Mouse (Mus musculus) T-helper 1 cell (primary cell): Measurements from ENCODE around the gene Six4.
"Not testable (repeated sequence)": the region's sequence is repeated elsewhere in the genome, so short reads cannot be mapped to it uniquely, and the experiment has no call there.

Experiments used
- in situ Hi-C: fragments of 300-600 bp; cut with MboI, MseI; formaldehyde crosslinking; loops from one replicate; pipeline ENCODE4 v1.15.1; 2025; ENCODE audit warnings: high pct_unique_total_duplicates

The Six4 gene

DNA sequence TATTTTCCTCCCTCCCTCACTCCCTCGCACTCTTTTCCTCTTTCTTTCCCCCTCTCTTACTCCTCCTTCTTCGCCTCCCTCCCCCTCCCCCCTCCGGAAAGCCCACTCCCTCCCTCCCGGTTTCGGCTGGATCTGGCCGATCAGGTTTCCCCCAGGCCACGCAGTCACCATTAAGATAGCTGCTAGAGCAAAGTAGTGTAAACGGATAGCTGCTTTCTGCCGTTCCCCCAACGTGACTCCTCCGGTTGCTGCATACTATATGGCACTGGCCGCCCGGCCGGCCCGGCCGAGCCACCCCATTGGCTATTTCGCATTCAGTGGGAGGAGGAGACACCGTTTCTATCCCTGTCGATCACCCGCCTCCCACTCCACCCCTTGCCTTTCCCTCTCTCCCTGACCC is at the start of gene Six4:
TSS of gene Six4 (minus strand) at position 261 of the 400 bp plus-strand sequence.
- in situ Hi-C loops = loop anchor here (5.0 kb wide), 1 partner anchor 61 kb away; the partner anchor contains the start of gene Six1

DNA sequence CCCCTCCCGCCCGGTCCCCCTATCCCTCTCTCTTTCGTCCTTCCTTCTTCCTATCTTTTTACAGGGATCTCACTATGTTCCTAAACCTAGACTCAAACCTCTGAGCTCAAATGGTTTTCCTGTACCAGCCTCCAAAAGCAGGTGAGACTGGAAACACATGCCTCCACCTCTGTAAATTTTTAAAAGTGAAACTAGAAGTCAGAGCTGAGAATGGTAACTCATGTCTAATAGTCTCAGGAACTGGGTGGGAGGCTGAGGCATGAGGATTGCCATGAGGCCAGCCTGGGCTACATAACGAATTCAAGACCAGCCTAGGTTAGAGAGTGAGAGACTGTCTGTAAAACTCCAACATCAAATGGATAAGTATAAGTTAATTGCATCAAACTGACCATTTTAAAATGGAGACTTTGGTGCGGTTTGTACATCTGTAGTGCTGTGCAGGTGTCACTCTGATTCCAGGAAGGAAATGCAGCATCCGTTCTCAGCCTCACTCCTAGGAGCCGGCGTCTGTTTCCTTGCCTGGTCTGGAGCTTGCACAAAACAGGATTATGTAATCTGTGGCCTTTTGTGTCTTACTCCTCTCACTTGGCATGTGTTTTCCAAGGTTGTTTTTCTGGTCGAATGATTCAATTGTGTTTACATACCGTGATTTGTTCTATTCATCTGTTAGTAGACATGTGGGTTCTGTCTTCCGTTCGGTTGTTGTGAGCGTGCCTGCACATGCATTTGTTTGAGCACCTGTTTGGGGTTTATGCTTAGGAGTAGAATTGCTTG is 49.3 kb upstream of the Six4 start:
- in situ Hi-C loops = no loop called here

DNA sequence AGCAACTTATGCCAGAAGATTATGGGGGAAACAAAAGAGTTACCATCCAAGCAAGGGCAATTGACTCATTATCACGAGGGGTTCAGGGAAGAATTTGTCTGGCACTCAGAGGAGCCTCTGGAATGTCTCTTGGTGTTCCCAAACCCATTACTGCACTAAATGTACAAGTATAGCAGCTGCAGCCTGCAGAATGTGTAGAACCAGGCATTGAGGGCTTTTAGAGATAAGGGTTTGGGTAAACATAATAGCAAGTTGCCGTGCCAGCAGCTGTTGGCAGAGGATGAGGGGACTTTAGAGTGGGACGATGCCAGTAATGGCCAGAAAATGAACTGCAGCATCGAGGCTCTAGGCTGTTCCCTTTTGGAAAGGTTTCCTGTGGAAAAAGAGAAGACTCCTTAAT is 47.1 kb upstream of the Six4 start:
- in situ Hi-C loops = no loop called here

DNA sequence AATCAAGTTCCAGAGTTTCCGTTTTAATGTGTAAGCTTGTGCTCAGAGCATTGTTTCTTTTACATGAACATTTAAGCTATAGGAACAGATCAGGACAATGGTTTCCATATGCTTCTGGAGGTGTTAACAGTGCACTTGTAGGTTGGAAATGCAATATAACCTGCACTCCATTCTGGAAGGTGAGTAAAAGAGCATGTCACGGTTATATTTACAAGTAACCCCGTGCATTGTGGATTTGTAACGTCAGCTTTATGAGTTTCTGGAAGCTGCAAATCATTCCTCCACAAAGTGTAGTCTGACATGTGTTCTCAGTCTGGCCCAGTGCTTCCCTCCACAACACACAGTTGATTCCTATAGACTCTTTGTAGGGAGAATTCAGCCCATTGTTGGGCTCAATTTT is 40.9 kb upstream of the Six4 start:
- in situ Hi-C loops = no loop called here

DNA sequence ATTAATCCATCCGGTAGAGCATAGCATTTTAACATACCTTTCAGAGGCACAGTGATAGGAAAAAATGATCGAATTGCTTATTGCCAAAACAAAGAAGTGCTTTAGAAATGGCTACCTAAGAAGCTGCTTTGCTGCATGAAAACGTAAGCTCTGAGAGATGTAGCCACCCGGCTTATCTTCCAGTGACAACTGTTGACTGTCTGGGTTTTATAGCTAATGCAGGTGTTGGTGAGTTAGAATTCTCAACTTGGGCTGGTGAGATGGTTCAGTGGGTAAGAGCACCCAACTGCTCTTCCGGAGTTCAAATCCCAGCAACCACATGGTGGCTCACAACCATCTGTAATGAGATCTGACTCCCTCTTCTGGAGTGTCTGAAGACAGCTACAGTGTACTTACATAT is 37.8 kb upstream of the Six4 start:
- in situ Hi-C loops = not testable (repeated sequence)

DNA sequence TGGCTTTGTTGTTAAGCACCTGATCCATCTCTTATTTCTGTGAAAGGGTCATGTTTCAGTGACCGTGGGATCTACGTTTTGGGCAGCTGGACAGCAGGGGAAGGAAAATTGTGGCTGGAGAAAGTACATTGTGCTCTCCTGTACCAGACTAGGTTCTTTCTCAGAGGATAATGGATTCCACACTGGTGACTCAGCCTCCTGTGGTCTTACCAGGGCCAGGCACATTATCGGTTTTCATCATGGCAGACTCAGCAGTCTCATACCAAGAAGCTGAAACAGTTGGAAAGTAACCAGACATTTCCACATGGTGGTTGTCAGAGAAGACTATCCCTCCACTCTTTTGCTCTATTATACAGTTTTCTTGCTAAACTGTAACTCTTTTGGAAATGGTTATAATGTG is 34.0 kb upstream of the Six4 start:
- in situ Hi-C loops = no loop called here

DNA sequence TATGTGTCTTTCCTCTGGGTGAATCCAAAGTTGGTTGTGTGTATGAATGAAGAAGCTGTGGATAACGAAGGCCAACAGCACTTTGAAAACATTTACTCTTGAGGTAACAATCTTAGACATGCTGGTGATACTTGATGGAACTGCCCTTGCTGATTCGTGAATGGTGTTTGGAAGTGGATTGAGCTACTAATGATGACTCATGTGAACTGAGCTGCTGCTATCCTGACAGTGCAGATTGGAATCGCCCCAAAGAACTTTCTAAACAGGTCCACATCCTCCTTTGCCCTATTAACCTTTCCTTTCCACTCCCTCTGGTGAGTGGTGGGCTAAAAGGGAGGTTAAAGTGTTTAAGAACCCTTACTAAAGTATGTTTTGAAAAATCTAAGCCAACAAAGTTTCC is 27.5 kb upstream of the Six4 start:
- in situ Hi-C loops = no loop called here

DNA sequence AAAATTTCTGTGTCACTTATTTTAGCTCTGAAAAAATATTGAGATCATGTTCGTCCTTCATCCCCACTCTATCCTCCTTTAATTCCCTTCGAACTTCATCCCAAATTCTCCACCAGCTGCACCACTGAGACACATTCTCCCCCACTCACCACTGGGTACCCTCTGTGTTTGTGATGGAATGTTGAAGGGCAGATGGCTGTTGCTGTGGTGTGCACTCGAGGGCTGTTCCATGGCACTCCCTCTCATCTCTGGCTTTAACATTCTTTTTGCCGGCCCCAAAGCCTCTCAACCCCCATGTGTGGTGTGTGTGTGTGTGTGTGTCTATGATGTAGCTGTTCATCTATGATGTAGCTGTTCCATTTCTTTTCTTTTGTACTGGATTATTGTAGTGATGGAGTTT is 12.0 kb upstream of the Six4 start:
- in situ Hi-C loops = no loop called here

DNA sequence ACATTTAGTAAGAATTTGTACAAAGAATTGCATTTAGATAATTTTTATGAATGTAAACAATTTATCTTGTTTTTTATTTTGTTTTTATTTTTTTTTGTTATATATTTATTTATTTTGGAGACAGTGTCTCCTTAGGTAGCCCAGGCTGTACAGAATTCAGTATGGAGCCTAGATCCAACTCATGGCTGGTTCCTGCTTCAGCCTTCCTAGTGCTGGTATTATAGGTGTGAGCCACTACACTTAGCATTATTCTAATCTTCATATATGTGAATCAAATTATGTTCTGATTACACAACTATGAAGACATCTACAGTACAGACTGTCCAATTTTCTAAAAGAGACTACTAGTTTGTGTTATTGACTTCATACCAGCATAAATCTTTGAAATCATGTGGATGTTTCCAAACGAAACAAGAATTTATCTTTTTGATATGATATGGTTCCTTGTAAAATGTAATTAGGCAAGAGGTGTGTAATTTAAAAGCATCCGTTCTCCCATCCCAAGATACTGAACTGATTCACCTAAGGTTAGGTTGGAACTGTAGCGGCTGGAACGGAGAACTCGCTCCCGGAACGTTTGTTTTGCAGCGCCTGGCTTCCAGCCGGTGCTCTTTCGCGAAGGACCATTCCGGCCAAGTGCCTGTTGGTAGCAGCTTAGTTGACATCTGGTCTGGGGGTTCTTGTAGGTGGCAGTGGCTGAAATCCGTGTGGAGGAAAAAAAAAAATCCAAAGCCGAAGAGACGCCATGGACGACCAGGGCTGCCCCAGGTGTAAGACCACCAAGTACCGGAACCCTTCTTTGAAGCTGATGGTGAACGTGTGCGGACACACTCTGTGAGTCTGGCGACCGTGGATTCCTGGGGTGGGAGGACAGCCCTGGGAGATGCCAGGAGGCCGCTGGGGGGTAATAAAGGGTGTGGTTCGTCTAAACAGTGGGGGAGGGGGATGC is 10.1 kb upstream of the Six4 start, which contains the start of gene Mnat1:
TSS of gene Mnat1 (plus strand) at position 625 of the 949 bp plus-strand sequence.
- in situ Hi-C loops = no loop called here

DNA sequence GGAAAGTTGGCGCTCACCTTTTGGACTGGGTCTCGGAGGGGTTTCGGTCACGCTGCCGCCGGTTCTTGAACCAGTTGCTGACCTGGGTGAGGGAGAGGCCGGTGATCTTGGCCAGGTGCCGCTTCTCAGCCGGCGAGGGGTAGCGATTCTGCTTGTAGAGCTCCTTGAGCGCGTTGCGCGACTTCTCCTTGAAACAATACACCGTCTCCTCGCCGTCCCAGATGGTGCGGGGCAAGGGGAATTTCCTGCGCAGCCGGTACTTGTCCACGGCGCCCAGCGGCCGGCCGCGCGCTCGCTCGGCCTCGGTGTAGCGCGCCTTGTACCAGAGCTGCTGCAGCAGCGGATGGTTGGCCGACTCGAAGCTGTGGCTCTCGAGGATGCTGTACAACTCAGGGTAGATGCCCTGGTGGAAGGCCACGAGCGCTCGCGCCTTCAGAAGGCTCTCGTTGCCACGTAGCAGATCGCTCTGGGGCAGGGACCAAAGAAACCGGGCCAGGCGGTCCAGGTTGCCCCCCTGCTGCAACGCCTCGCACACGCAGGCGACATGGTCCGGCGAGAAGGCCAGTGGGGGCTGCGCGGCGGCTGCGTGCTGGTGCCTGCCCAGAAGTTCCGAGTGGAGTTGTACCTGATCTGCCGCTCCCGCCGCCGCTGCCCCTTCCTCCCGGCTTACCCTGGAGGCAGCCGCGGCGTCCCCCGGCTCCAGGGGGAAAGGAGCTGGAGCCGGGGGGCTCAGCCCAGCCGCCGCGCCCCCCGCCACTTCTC is 749 bp downstream of the Six4 start:
- in situ Hi-C loops = loop anchor here (5.0 kb wide), 1 partner anchor 60 kb away; the partner anchor contains the start of gene Six1

DNA sequence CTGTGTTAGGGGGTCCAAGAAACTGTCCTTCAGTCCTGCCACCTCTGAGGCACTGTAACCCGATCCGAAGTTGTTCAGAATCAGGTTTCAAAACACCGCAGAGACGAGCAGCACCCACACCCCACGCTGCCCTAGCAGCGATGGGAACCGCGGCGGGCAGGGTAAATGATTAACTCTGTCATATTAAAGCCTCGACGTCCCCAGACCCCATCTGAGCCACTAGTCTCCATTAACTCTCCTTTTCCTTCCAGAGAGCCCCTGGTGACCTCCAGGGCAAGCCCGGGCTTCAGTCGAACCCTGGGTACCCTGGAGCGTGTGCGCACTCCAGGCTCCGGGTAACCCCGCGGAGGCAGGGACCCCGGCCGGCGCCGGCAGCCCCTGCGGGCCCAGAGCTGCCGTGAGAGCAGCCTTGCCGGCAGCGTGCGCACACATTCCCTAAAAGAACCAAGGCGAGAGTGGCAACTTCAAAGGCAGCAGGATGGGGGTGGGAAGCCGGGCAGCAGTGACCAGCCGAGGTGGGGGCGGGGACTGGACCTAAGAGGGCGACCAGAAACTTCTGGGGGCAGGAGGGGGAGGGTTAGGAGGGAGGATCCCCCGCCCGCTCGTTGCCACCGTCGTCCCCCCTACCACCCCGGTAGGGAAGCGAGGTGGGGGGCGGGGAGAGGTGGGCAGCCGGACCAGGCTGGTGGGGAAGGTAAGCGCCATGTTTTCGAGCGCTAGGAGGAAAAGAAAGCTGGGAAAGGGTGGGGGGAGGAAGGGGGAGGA is 1.5 kb downstream of the Six4 start:
- in situ Hi-C loops = loop anchor here (5.0 kb wide), 1 partner anchor 59 kb away; the partner anchor contains the start of gene Six1

DNA sequence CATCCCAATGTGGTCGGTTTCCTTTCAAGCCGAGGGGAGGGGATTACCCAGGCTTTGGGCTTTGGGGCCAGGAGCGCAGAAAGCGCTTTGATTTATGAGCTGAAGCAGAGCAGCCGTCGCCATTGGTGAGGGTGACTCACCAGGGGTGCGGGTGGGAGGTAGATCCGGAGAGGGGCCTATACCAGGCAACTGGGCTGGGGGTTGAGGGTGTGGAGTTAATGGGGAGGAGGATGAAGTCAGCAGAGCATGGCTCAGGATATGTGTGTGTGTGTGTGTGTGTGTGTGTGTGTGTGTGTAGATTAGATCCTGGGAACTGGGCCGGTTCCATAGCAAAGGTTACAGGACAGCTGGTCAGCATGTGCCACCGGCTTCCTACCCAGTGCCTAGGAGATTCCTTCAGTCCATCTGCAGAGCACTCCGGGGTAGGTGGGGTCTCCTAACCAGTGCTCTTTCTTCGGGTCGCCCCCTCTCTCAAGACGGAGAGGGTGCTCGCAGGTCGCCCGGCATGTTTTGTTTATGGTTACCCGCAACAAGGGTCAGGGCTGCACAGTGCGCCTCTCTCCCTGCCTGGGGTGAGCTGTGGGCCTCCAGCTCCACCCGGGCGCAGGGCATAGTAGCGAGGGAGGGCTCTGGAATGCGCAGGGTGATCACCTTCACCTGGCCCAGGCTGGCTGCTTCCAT is 2.7 kb downstream of the Six4 start:
- in situ Hi-C loops = loop anchor here (5.0 kb wide), 1 partner anchor 58 kb away; the partner anchor contains the start of gene Six1

DNA sequence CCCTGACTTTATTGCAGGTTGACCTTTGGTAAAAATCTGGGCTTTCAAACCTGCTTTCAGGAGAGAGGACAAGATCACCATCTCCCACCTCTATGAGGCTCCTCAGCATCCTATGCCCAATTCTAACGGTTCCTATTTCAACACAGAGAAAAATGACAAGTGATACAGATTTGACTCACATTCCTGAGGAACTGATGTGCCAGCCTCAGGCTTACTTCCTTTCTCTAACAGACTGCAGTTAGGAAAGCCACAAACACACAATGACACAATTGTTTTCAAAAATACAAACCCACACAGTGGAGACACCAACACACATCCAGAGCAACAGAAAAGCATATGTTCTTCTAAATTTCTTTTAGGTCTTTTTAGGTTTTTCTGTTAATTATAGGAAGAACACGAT is 5.4 kb downstream of the Six4 start:
- in situ Hi-C loops = no loop called here

DNA sequence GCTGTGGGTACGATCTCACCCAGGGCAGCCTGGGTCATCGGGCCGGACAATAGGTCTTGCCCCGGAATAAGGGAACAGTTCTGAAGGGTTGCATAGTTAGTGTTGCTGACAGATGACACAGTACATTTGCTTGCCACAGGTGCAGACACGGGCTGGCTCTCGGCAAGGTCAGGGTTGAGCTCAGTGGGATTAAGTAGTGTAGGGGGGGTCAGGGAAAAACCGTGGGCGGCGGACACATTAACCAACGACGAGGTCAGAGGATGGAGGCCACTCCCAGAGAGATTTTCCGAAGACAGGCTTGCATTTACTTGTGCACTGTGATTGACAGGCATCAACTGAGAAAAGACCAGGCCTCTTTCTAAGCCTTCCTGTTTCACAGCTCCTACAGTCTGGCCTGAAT is 9.5 kb downstream of the Six4 start:
- in situ Hi-C loops = no loop called here

DNA sequence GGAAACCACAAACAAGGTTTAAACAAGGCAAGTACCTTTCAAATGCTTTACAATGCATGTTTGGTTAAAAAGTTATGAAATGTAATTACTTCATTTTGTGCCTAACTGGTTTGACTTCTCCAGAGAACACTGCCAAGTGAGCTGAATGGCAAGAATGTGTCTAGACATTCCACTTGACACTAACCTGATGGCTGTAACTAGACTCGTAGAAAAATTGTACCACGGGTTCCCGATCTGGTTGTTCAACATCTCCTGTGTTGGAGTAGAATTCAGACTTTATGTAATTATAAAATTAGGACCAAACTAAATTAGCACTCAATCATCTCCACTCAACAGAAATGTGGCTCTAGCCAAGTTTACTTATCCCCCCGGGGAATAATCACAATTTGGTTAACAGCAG is 14.7 kb downstream of the Six4 start:
- in situ Hi-C loops = loop anchor here (10.0 kb wide), 1 partner anchor 1186 kb away; no protein-coding TSS in a partner anchor

DNA sequence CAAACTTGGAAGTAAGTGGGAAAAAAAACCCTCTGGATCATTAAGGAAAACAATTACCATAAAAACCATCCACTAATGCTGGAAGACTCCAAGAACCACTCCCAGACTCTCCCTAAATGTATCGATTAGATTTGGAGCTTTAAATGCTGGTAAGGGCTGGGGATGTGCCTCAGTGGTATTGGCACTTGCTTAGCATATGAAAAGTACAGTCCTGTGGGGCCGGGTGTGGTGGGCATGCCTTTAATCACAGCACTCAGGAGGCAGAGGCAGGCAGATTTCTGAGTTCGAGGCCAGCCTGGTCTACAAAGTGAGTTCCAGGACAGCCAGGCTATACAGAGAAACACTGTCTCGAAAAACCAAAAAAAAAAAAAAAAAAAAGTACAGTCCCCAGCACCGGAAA is 17.1 kb downstream of the Six4 start:
- in situ Hi-C loops = loop anchor here (10.0 kb wide), 1 partner anchor 1189 kb away; no protein-coding TSS in a partner anchor

DNA sequence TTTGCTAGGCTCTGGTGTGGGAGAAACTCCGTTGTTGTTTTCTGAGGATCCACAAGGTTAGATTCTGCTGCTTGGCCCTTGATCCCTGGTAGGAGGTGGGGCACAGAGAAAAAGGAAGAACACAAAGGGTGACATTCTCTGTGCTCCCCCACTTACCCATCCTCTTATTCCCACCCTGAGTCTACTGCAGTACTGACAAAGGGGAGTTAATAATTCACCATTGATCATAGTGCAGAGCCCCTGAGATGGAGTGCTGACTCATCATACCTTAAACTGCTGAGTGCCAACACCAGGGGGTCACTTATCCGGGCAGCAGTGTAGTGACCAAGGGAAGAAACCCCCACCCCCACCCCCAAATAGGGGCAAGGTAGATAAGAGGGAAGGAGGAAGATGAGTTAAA is 18.7 kb downstream of the Six4 start:
- in situ Hi-C loops = loop anchor here (10.0 kb wide), 1 partner anchor 1190 kb away; no protein-coding TSS in a partner anchor

DNA sequence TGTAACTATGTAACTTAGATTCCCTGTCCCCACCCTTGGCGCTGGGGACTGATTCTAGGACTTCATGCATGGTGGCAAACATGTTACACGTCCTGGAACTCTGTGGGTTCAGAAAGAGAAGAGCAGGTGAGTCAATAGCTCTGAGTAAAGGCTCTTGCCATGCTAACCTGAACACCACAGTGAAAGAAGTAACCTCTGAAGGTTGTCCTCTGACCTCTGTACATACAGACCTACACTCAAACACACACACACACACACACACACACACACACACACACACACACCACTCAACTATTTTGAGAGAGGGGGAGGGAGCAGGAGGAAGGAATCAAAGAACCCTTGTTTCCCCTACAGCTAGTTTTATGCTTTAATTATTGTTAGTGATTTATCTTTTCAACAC is 19.1 kb downstream of the Six4 start:
- in situ Hi-C loops = loop anchor here (10.0 kb wide), 1 partner anchor 1191 kb away; no protein-coding TSS in a partner anchor

DNA sequence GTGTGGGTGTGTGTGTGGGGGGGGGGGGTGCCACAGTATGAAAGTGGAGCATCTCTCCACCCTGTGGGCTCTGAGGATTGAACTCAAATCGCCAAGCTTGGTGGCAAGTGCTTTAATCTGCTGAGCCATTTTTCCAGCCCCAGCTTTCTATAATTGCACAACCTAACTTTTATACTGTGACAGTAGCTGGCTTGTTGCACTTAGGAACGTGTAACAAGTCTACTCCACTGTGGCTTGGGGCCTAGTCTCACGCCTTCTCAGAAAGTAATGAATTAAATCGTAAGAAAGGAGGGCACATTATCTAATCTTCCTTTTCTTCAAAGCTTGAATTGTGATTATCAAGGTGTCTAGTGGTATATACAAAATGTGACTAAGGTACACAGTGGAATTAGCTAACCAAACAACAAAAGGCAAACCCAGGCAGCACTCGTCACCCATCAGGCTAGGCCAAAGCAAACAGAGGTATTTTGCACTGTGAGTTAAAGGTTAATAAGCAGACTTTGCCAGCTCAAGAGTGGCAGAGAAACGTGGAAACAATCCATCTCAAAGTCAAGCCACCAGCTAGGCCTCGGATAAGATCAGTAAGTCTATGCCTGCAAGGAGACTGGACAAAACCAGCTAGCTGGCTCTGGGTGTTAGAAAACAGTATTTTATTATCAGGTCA is 22.5 kb downstream of the Six4 start:
- in situ Hi-C loops = loop anchor here (10.0 kb wide), 1 partner anchor 1194 kb away; no protein-coding TSS in a partner anchor
